Mouse (Mus musculus) lung, postnatal 0 days (tissue): ENCODE measurements around the gene Mob3c.

Experiments used
- CTCF ChIP-seq: IDR thresholded peaks from 2 replicates; pipeline ENCODE4 v1.5.1; 2016; ENCODE audit warnings: antibody characterized with exemption, mild to moderate bottlenecking
- EP300 ChIP-seq: IDR thresholded peaks from 2 replicates; pipeline ENCODE4 v1.6.1; 2016; ENCODE audit warnings: antibody characterized with exemption, mild to moderate bottlenecking, control low read depth

- no peak for TF ChIP-seq CTCF
- no peak for TF ChIP-seq EP300
Measured at GRCm38 (mm10) chr4:115863880-115864279, 36.0 kb downstream of the Mob3c start.
